21 mouse cellular contexts compared by ENCODE assay signal in the genomic region with DNA sequence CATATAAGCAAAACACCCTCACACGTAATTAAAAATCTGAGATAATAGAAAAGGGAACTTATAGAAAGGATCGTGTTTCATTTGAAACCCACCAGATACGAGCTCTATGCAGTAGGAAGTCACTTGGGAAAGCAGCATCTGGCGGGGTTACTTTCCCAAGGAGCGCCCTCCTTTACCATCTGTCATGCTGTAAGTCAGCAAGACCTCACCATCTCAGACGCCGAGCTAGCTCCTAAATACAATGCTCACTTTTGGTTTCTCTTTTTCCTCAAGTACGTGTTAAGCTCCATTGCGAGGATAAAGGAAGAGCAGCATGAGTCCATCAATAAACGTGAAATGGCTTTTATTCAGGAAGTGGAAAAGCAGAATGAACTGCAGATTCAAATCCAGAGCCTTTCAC. TPM values are rescaled to one million over a fixed set of nuclear protein-coding genes. Genes with fewer than 3 reads are reported as not detected.
DNase-seq lines count a peak whose midpoint lies in the region; ATAC-seq lines count a peak whose summit lies in the region.
"Had no signal": no experiment of that assay in that cellular context is flagged by ENCODE, and none has a peak within 500 bp of the region (broad histone marks: within the 10 kb centered on the region; RNA-seq: fewer than 3 reads in every experiment).

No protein-coding gene starts in this region.

- peak; percentile 92 for ATAC-seq in frontal cortex, adult (ENCODE audit: low TSS enrichment)
- ATAC-seq: activated CD4-positive, CD25-positive, alpha-beta regulatory T cell, adult 4 months; CD4-positive, CD25-positive, alpha-beta regulatory T cell, adult 4 months; Patski had no signal

- intact Hi-C loops in heart, postnatal 10 days (cut with DNase I) = no loop called here

- DNase-seq in frontal cortex, postnatal 25 days (ENCODE audit: low spot score in 2 of 2) = no peak
- peak; percentile 16 for DNase-seq in heart, adult 11 months
- no peak for DNase-seq in heart, postnatal 10 days
- peak; percentile 23 for DNase-seq in brain, adult 2 months (ENCODE audit: low read depth, low spot score)
- DNase-seq in thymus, postnatal 14 days = no peak
- DNase-seq: adrenal gland, adult 2 months; adrenal gland, adult 8-10 months; adrenal gland, postnatal 10 days; adrenal gland, postnatal 14 days; adrenal gland, postnatal 25 days; adrenal gland, postnatal 36 days; B cell, adult 2 months; cerebellum, adult 11 months; cerebellum, adult 11-12 months; cerebellum, adult 18-20 months; cerebellum, adult 2 months had no signal

RNA-seq across cellular contexts. Expression of a gene that starts 22.1 kb away (rescaled TPM):
- total RNA-seq in heart, postnatal 10 days (2021) = 1 to 10 TPM; 5.1 to 6.6 TPM

RNA-seq across cellular contexts. Expression of a gene that starts 46.6 kb away (rescaled TPM):
- total RNA-seq in heart, postnatal 10 days (2021) = 1 to 10 TPM; 7.3 to 7.7 TPM

RNA-seq across cellular contexts. Expression of a gene that starts 48.6 kb away (rescaled TPM):
- under 1 TPM; 0.20 to 0.43 TPM for total RNA-seq in heart, postnatal 10 days (2021)
- total RNA-seq: G1E had no signal

Comparison
In these comparisons a context has a peak if more than half of its experiments do, and no peak if none do; other contexts are left out.
1. DNase-seq: peak in heart, adult 11 months (single experiment) and brain, adult 2 months (single experiment); none in frontal cortex, postnatal 25 days (0 of 2), heart, postnatal 10 days (0 of 2) and thymus, postnatal 14 days (single experiment).